Mouse (Mus musculus) bone marrow, adult 2 months (tissue): ENCODE data around the gene Cidec. TPM values are rescaled to one million over a fixed set of nuclear protein-coding genes. Genes with fewer than 3 reads are reported as not detected.

Source experiments
- H3K27ac ChIP-seq: fragments of 200-500 bp; 2 replicates; pipeline ENCODE4 v1.5.1; 2012; ENCODE audit warnings: low read depth, mild to moderate bottlenecking, control low read depth, inconsistent platforms, low read length; ENCODE audit not compliant: control insufficient read depth, poor library complexity, insufficient read depth
- H3K4me1 ChIP-seq: fragments of 200-500 bp; 2 replicates; pipeline ENCODE4 v1.6.1; 2011; ENCODE audit warnings: low read length; ENCODE audit not compliant: control insufficient read depth, insufficient read depth
- H3K4me3 ChIP-seq: fragments of 200-500 bp; replicated peaks from 2 replicates; pipeline ENCODE3; 2011; ENCODE audit warnings: mild to moderate bottlenecking, low read depth, low read length, control low read depth; ENCODE audit not compliant: control insufficient read depth
- CTCF ChIP-seq: fragments of 200-500 bp; IDR thresholded peaks from 2 replicates; pipeline ENCODE4 v1.5.1; 2011; ENCODE audit warnings: low read length, control low read depth; ENCODE audit not compliant: control insufficient read depth, insufficient read depth
- POLR2A ChIP-seq: fragments of 200-500 bp; IDR thresholded peaks from 2 replicates; pipeline ENCODE4 v1.6.1; 2011; ENCODE audit warnings: low read depth, mild to moderate bottlenecking, control low read depth, low read length, borderline replicate concordance; ENCODE audit not compliant: control insufficient read depth
- WGBS: fragments of 180-500 bp; shearing (Covaris S2); methylation state at CpG from one replicate; pipeline ENCODE4 v1.1.7; 2018; 5-methylcytosine and 5-hydroxymethylcytosine counted together
- polyA plus RNA-seq: library from polyadenylated mRNA; stranded (reverse); fragments of >200 nt; gene quantifications from 2 replicates; pipeline ENCODE4 v1.2.4, GENCODE M21; 2011; ENCODE audit warnings: low replicate concordance; ENCODE audit not compliant: missing spikeins, insufficient read depth, insufficient read length

Cidec gene
- polyA plus RNA-seq, 1 experiment = not detected

DNA sequence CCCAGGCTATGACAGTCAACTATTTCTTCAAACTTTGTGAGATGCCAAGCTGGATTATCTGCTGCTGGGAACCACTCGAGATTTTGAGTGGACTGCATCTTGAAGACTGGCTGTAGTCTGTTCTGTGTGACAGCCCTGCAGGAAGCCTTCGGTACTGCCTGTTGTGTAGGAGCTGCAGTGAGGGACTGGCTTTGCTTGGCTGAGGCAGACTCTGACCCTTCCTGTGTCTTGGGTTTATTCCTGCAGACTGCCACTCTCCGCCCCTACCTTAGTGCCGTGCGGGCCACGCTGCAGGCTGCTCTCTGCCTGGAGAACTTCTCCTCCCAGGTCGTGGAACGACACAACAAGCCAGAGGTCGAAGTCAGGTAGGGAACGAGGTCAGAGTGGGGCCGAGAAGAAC, 55.1 kb downstream of the Cidec start:
- TF ChIP-seq POLR2A (peak; percentile 28; the same call in 1 of the 2 replicates), CTCF (no peak)
- Histone ChIP-seq H3K4me1 (peaks cover 4% of the 10 kb centered on the region), H3K4me3 (no peak overlapping the region), H3K27ac (no peak overlapping the region)
- WGBS = 87% methylated on average over 11 of the region's 11 CpGs

DNA sequence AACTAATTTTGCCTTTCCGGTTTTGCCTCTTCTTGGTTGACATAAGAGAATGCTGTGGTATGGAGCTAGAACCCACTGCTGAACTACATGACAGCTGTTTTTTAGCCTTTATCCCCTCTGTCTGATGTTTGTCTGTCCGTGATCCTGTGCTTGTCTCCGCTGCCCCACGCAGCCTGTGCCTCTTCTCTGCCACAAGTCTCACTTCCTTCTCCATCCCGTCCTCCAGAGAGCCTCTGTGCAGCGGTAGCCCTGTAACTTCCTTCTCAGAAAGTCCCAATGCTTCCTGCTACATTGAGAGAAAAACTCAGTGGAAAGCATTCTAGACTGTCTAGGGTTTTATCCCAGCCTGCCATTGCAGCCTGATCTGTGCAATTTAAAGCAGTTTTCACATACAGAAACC, 56.3 kb downstream of the Cidec start:
- peak overlapping the region; percentile 21; the same call in 1 of the 2 replicates for H3K27ac ChIP-seq
- under 1% methylated on average over 6 of the region's 6 CpGs for WGBS
- no peak for TF ChIP-seq POLR2A
- no peak for TF ChIP-seq CTCF
- H3K4me1 ChIP-seq = peaks cover 4% of the 10 kb centered on the region
- peak overlapping the region; percentile 93 for H3K4me3 ChIP-seq

- Histone ChIP-seq H3K4me3 (peak within 1 kb of the TSS; percentile 93), H3K4me1 (peaks cover 4% of the 10 kb centered on the region), H3K27ac (peak within 1 kb of the TSS; percentile 90)
- 1% methylated on average over 61 of the region's 61 CpGs for WGBS
- TF ChIP-seq POLR2A = peak; percentile 87; the same call in 1 of the 2 replicates
- TF ChIP-seq CTCF = no peak; the same call in 1 of the 2 replicates
These were observed 57.8 kb downstream of the Cidec start, which contains the start of the genes Tada3 and Arpc4 for GRCm38 (mm10) chr6:113377496-113378385. Tada3 (minus strand) TSS chr6:113377883. Arpc4 (plus strand) TSS chr6:113378115.

DNA sequence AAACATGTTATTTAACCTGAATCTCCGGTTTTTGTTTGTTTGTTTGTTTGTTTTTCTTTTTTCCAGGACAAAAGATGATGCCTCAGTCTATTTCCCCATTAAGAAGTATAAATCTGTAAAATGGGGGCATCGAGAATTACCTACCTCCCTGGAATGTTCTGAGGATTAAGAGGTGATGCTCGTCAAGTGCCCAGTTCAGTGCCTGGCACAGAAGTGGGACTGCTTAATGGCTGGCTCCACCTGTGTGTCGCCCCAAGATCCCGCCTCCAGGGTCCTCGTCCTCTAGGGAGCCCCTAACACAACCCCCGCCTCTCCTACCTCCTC, 58.4 kb downstream of the Cidec start:
- H3K27ac ChIP-seq = peak overlapping the region; percentile 90
- peaks cover 4% of the 10 kb centered on the region for H3K4me1 ChIP-seq
- WGBS = 2% methylated on average over 7 of the region's 7 CpGs
- TF ChIP-seq POLR2A = no peak
- TF ChIP-seq CTCF = no peak
- peak overlapping the region; percentile 93 for H3K4me3 ChIP-seq

Other genes with a start within 250 kb of the Cidec start
- gene Lhfpl4, start 240.4 kb downstream of the Cidec start, polyA plus RNA-seq = 1.2 TPM in 1 of 2 replicates, not detected in the other
- 13.5 and 35.8 TPM in 2 replicates for gene Mtmr14, start 197.9 kb downstream of the Cidec start, polyA plus RNA-seq
- gene Cpne9, start 153.5 kb downstream of the Cidec start, polyA plus RNA-seq = 1.1 TPM in 1 of 2 replicates, not detected in the other
- gene Brpf1, start 128.6 kb downstream of the Cidec start, polyA plus RNA-seq = 27.5 and 38.2 TPM in 2 replicates
- gene Ogg1, start 108.8 kb downstream of the Cidec start, polyA plus RNA-seq = 1.5 and 4.4 TPM in 2 replicates
- 16.0 and 28.6 TPM in 2 replicates for gene Camk1, start 91.8 kb downstream of the Cidec start, polyA plus RNA-seq
- gene Tada3, start 57.9 kb downstream of the Cidec start, polyA plus RNA-seq = 12.0 and 21.6 TPM in 2 replicates
- gene Arpc4, start 57.6 kb downstream of the Cidec start, polyA plus RNA-seq = 136 and 195 TPM in 2 replicates
- 11.9 and 27.7 TPM in 2 replicates for gene Ttll3, start 46.5 kb downstream of the Cidec start, polyA plus RNA-seq
- 8.6 and 8.7 TPM in 2 replicates for gene Rpusd3, start 16.4 kb downstream of the Cidec start, polyA plus RNA-seq
- 5.0 and 14.4 TPM in 2 replicates for gene Jagn1, start 6.8 kb upstream of the Cidec start, polyA plus RNA-seq
- 4.7 and 10.0 TPM in 2 replicates for gene Il17re, start 22.7 kb upstream of the Cidec start, polyA plus RNA-seq
- not detected in 2 replicates for gene Il17rc, start 35.7 kb upstream of the Cidec start, polyA plus RNA-seq
- gene Creld1, start 47.5 kb upstream of the Cidec start, polyA plus RNA-seq = 4.7 and 13.4 TPM in 2 replicates
- gene Prrt3, start 66.2 kb upstream of the Cidec start, polyA plus RNA-seq = 0.80 TPM in 1 of 2 replicates, not detected in the other
- gene Emc3, start 95.9 kb upstream of the Cidec start, polyA plus RNA-seq = 16.7 and 30.2 TPM in 2 replicates
- gene Fancd2, start 95.9 kb upstream of the Cidec start, polyA plus RNA-seq = 11.0 and 13.2 TPM in 2 replicates
- not detected in 2 replicates for gene Fancd2os, start 165.0 kb upstream of the Cidec start, polyA plus RNA-seq
- gene Brk1, start 169.0 kb upstream of the Cidec start, polyA plus RNA-seq = 65.5 and 112 TPM in 2 replicates
- 38.5 and 66.7 TPM in 2 replicates for gene Vhl, start 188.2 kb upstream of the Cidec start, polyA plus RNA-seq
- 10.0 and 11.9 TPM in 2 replicates for gene Irak2, start 202.7 kb upstream of the Cidec start, polyA plus RNA-seq